Mouse (Mus musculus) lung, embryonic 14.5 days (tissue): ENCODE results near the gene Dnajc17. TPM values are rescaled to one million over a fixed set of nuclear protein-coding genes. Genes with fewer than 3 reads are reported as not detected.

Experiments used
- ATAC-seq: fragments of 200-750 bp; cut with Nextera tagmentation; 2 replicates; pipeline ENCODE4 v1.8.0; 2017; ENCODE audit warnings: mild to moderate bottlenecking, moderate TSS enrichment, moderate library complexity; ENCODE audit not compliant: insufficient read depth
- DNase-seq: peaks from one replicate; pipeline ENCODE4 v3.0.0-alpha.2; 2015
- H3K27ac ChIP-seq: fragments of 300-500 bp; sonication (generic); 2 replicates; pipeline ENCODE4 v1.5.1; 2014; ENCODE audit warnings: low read depth, mild to moderate bottlenecking, moderate library complexity
- H3K27me3 ChIP-seq: fragments of 300-500 bp; sonication (generic); 2 replicates; pipeline ENCODE4 v1.6.1; 2014; ENCODE audit warnings: low read length, control low read depth; ENCODE audit not compliant: insufficient read depth
- H3K36me3 ChIP-seq: fragments of 300-500 bp; sonication (generic); 2 replicates; pipeline ENCODE4 v1.6.1; 2014; ENCODE audit warnings: control low read depth; ENCODE audit not compliant: insufficient read depth
- H3K4me1 ChIP-seq: fragments of 300-500 bp; sonication (generic); 2 replicates; pipeline ENCODE4 v1.6.1; 2014; ENCODE audit warnings: antibody characterized with exemption, control low read depth; ENCODE audit not compliant: insufficient read depth
- H3K4me2 ChIP-seq: fragments of 300-500 bp; sonication (generic); 2 replicates; pipeline ENCODE4 v1.6.1; 2014; ENCODE audit warnings: mild to moderate bottlenecking
- H3K4me3 ChIP-seq: fragments of 300-500 bp; sonication (generic); 2 replicates; pipeline ENCODE4 v1.5.1; 2014; ENCODE audit warnings: low read depth, low read length
- H3K9ac ChIP-seq: fragments of 300-500 bp; sonication (generic); 2 replicates; pipeline ENCODE4 v1.6.1; 2014
- H3K9me3 ChIP-seq: fragments of 300-500 bp; sonication (generic); 2 replicates; pipeline ENCODE4 v1.6.1; 2016; ENCODE audit warnings: low read depth, low read length, control low read depth
- CTCF ChIP-seq: IDR thresholded peaks from 2 replicates; pipeline ENCODE4 v1.5.1; 2016; ENCODE audit warnings: antibody characterized with exemption, low read depth
- WGBS: fragments of 180-500 bp; shearing (Covaris S2); extraction: QIAGEN DNeasy Blood & Tissue Kit; methylation state at CpG from one replicate; pipeline ENCODE4 v1.1.7; 2014; 5-methylcytosine and 5-hydroxymethylcytosine counted together
- polyA plus RNA-seq: library from polyadenylated mRNA; unstranded; fragments of >200 nt; fragmentation: Nextera tagmentation; extraction: Ambion mirVana; gene quantifications from 2 replicates; pipeline ENCODE4 v1.2.1, GENCODE M21; 2014

The Dnajc17 gene
- polyA plus RNA-seq, 1 experiment from 2014 or later, result 19.0 TPM

- Histone ChIP-seq H3K4me2 (no peak overlapping the region), H3K36me3 (peaks cover 17% of the 10 kb centered on the region), H3K27me3 (no peaks in the 10 kb centered on the region), H3K4me3 (no peak overlapping the region), H3K9ac (no peak overlapping the region), H3K9me3 (no peaks in the 10 kb centered on the region), H3K4me1 (peaks cover 10% of the 10 kb centered on the region), H3K27ac (no peak overlapping the region)
- 54% methylated on average over 3 of the region's 3 CpGs for WGBS
- DNase-seq, result no peak
- no peak for ATAC-seq
- TF ChIP-seq CTCF, result no peak
Measured at GRCm38 (mm10) chr2:119176761-119177160, 31.8 kb downstream of the Dnajc17 start.

- Histone ChIP-seq H3K36me3 (peaks cover 16% of the 10 kb centered on the region), H3K4me2 (no peak overlapping the region), H3K4me3 (no peak overlapping the region), H3K27ac (no peak overlapping the region), H3K9me3 (no peaks in the 10 kb centered on the region), H3K27me3 (no peaks in the 10 kb centered on the region), H3K4me1 (peaks cover 10% of the 10 kb centered on the region), H3K9ac (no peak overlapping the region)
- DNase-seq (no peak), ATAC-seq (no peak)
- TF ChIP-seq CTCF, result no peak
- WGBS, result 48% methylated on average over 6 of the region's 6 CpGs
Measured at GRCm38 (mm10) chr2:119175614-119176013, 33.0 kb downstream of the Dnajc17 start.

- no peak overlapping the region for H3K4me2 ChIP-seq
- no peaks in the 10 kb centered on the region for H3K27me3 ChIP-seq
- peaks cover 10% of the 10 kb centered on the region for H3K36me3 ChIP-seq
- TF ChIP-seq CTCF, result no peak
- no peak overlapping the region for H3K4me3 ChIP-seq
- no peak for DNase-seq
- no peak overlapping the region for H3K27ac ChIP-seq
- H3K4me1 ChIP-seq, result peaks cover 10% of the 10 kb centered on the region
- WGBS, result 64% methylated on average over 14 of the region's 14 CpGs
- no peaks in the 10 kb centered on the region for H3K9me3 ChIP-seq
- no peak for ATAC-seq
- no peak overlapping the region for H3K9ac ChIP-seq
Measured at GRCm38 (mm10) chr2:119174866-119175265, 33.7 kb downstream of the Dnajc17 start.

- 56% methylated on average over 8 of the region's 8 CpGs for WGBS
- no peaks in the 10 kb centered on the region for H3K27me3 ChIP-seq
- H3K4me2 ChIP-seq, result peak within 1 kb of the TSS; percentile 41; the same call in 1 of the 2 replicates
- peaks cover 10% of the 10 kb centered on the region for H3K4me1 ChIP-seq
- H3K27ac ChIP-seq, result peak within 1 kb of the TSS; percentile 72; the same call in 1 of the 2 replicates
- no peak within 1 kb of the TSS for H3K9ac ChIP-seq
- H3K36me3 ChIP-seq, result peaks cover 3% of the 10 kb centered on the region; the same call in 1 of the 2 replicates
- no peak for ATAC-seq
- H3K4me3 ChIP-seq, result no peak within 1 kb of the TSS
- DNase-seq, result no peak
- no peaks in the 10 kb centered on the region for H3K9me3 ChIP-seq
- no peak for TF ChIP-seq CTCF
Measured at GRCm38 (mm10) chr2:119173991-119174651, 34.5 kb downstream of the Dnajc17 start, which contains the start of gene Gm14137. Gm14137 (plus strand) TSS chr2:119174509.

- DNase-seq (peak; percentile 91), ATAC-seq (peak; percentile 74)
- TF ChIP-seq CTCF, result no peak
- no peaks in the 10 kb centered on the region; the same call in 1 of the 2 replicates for H3K36me3 ChIP-seq
- peak overlapping the region; percentile 72 for H3K27ac ChIP-seq
- H3K9ac ChIP-seq, result no peak overlapping the region; the same call in 1 of the 2 replicates
- H3K9me3 ChIP-seq, result no peaks in the 10 kb centered on the region
- H3K4me2 ChIP-seq, result peak overlapping the region; percentile 41
- 18% methylated on average over 13 of the region's 13 CpGs for WGBS
- peaks cover under 1% of the 10 kb centered on the region; the same call in 1 of the 2 replicates for H3K27me3 ChIP-seq
- H3K4me1 ChIP-seq, result peaks cover 10% of the 10 kb centered on the region
- H3K4me3 ChIP-seq, result no peak overlapping the region
Measured at GRCm38 (mm10) chr2:119172862-119173576, 35.6 kb downstream of the Dnajc17 start.

- H3K4me3 ChIP-seq, result no peak overlapping the region
- H3K27me3 ChIP-seq, result peaks cover 5% of the 10 kb centered on the region
- ATAC-seq (no peak), DNase-seq (no peak)
- H3K9ac ChIP-seq, result no peak overlapping the region
- no peak overlapping the region for H3K27ac ChIP-seq
- H3K4me1 ChIP-seq, result peaks cover 14% of the 10 kb centered on the region
- no peak for TF ChIP-seq CTCF
- H3K9me3 ChIP-seq, result no peaks in the 10 kb centered on the region
- WGBS, result 84% methylated on average over 7 of the region's 7 CpGs
- H3K36me3 ChIP-seq, result no peaks in the 10 kb centered on the region; the same call in 1 of the 2 replicates
- H3K4me2 ChIP-seq, result peak overlapping the region; percentile 41; the same call in 1 of the 2 replicates
Measured at GRCm38 (mm10) chr2:119172446-119172845, 36.1 kb downstream of the Dnajc17 start.

- no peak overlapping the region for H3K9ac ChIP-seq
Measured at GRCm38 (mm10) chr2:119171574-119171973, 37.0 kb downstream of the Dnajc17 start.

More at GRCm38 (mm10) chr2:119171574-119171973, 37.0 kb downstream of the Dnajc17 start:
- no peak for TF ChIP-seq CTCF
- H3K36me3 ChIP-seq, result no peaks in the 10 kb centered on the region; the same call in 1 of the 2 replicates
- H3K27me3 ChIP-seq, result peaks cover 5% of the 10 kb centered on the region
- DNase-seq, result no peak
- ATAC-seq, result no peak
- 43% methylated on average over 8 of the region's 8 CpGs for WGBS
- H3K4me3 ChIP-seq, result no peak overlapping the region
- peaks cover 14% of the 10 kb centered on the region for H3K4me1 ChIP-seq
- H3K27ac ChIP-seq, result no peak overlapping the region
- H3K4me2 ChIP-seq, result no peak overlapping the region
- no peaks in the 10 kb centered on the region for H3K9me3 ChIP-seq
